Mouse (Mus musculus) G1E (cell line): Measurements from ENCODE around the gene Raver2.

Source experiments
- CTCF ChIP-seq: IDR thresholded peaks from 2 replicates; pipeline ENCODE4 v1.5.1; 2012; ENCODE audit warnings: low read depth, low read length, inconsistent platforms, mixed read lengths
- GATA1 ChIP-seq: IDR thresholded peaks from 2 replicates; pipeline ENCODE4 v1.6.1; 2012; ENCODE audit warnings: borderline replicate concordance, low read length, inconsistent platforms, mixed read lengths
- GATA2 ChIP-seq: IDR thresholded peaks from 2 replicates; pipeline ENCODE4 v1.6.1; 2012; ENCODE audit warnings: low read depth, low read length, inconsistent platforms, borderline replicate concordance
- TAL1 ChIP-seq: conservative IDR thresholded peaks from 2 replicates; pipeline ENCODE4 v1.6.1; 2012; ENCODE audit warnings: low read depth, low read length, inconsistent platforms, mixed read lengths

- TF ChIP-seq CTCF (no peak), GATA2 (no peak), TAL1 (no peak), GATA1 (no peak)
Measured at GRCm38 (mm10) chr4:101160821-101161220, 92.0 kb downstream of the Raver2 start.
